Mouse (Mus musculus): ENCODE measurements around the gene 4930402F06Rik. TPM values are rescaled to one million over a fixed set of nuclear protein-coding genes. Genes with fewer than 3 reads are reported as not detected.

Gene 4930402F06Rik
- polyA plus RNA-seq, 1 experiment, result not detected

DNA sequence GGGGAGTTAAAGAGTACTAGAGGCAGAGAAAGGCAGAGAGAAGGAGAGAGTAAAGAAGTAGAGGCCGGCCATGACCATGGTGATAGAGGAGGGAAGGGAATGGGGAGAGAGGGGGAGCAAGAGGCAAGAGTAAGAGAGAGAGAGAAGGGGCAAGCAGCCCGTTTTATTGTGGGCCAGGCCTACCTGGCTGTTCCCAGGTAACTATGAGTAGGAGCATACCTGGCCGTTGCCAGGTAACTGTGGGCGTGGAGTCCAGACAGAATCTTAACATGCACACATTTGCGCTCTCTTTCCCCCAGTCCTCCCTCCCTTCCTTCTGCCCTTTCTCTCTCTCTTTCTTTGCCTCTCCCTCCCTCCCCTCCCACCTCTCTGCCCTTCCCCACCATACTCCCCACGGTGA, 10.3 kb upstream of the 4930402F06Rik start:
- Histone ChIP-seq H3K4me1 (ENCODE audit: control insufficient read depth, insufficient read depth, low read length) (no peaks in the 10 kb centered on the region), H3K9me3 (replicated peaks; ENCODE audit: control insufficient read depth, insufficient read depth, low read length, poor library complexity, severe bottlenecking) (no peaks in the 10 kb centered on the region), H3K9ac (ENCODE audit: low read depth, poor library complexity, severe bottlenecking) (no peak overlapping the region), H3K36me3 (ENCODE audit: control insufficient read depth, insufficient read depth, low read length, poor library complexity, severe bottlenecking) (0 out of 2 replicates have a peak, but pooled peaks cover 2% of the 10 kb centered on the region), H3K27me3 (ENCODE audit: control insufficient read depth, insufficient read depth, low read length, poor library complexity, severe bottlenecking) (no peaks in the 10 kb centered on the region), H3K27ac (ENCODE audit: insufficient read depth, low read length) (no peak overlapping the region), H3K4me3 (ENCODE audit: low read depth, low read length) (no peak overlapping the region)
- TF ChIP-seq CTCF (IDR thresholded peaks at IDR 0.05; ENCODE audit: low read depth, low read length) (no peak), POLR2A (IDR thresholded peaks at IDR 0.05; ENCODE audit: insufficient read depth, low read length) (no peak), EP300 (IDR thresholded peaks at IDR 0.05; ENCODE audit: insufficient read depth, low read depth, low read length) (no peak)

DNA sequence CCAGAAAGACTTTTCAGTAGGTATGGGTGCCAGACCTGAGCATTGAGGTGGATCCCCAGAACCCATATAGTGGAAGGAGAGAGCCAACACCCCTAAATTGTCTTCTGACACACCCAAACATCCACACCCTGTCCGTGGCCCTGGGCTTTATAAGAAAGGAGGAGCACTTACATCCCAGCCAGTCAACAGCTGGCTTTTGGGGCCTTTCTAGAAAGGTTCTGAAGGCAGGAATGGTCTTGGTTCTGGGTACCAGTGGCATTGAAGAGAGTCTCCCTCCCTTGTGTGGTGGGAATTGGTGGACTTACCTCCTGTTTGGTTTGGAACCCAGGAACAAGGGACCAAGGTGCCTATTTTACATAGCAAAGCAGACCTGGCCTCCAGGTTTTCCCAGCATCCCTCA, 9.6 kb upstream of the 4930402F06Rik start:
- TF ChIP-seq POLR2A (IDR thresholded peaks at IDR 0.05; ENCODE audit: insufficient read depth, low read length) (no peak), EP300 (IDR thresholded peaks at IDR 0.05; ENCODE audit: insufficient read depth, low read depth, low read length) (no peak), CTCF (IDR thresholded peaks at IDR 0.05; ENCODE audit: low read depth, low read length) (no peak)
- 0 out of 2 replicates have a peak, but pooled peaks cover 2% of the 10 kb centered on the region for H3K36me3 ChIP-seq (ENCODE audit: control insufficient read depth, insufficient read depth, low read length, poor library complexity, severe bottlenecking)
- H3K4me3 ChIP-seq (ENCODE audit: low read depth, low read length), result no peak overlapping the region
- no peaks in the 10 kb centered on the region for H3K4me1 ChIP-seq (ENCODE audit: control insufficient read depth, insufficient read depth, low read length)
- H3K27ac ChIP-seq (ENCODE audit: insufficient read depth, low read length), result no peak overlapping the region
- no peak overlapping the region for H3K9ac ChIP-seq (ENCODE audit: low read depth, poor library complexity, severe bottlenecking)
- no peaks in the 10 kb centered on the region for H3K27me3 ChIP-seq (ENCODE audit: control insufficient read depth, insufficient read depth, low read length, poor library complexity, severe bottlenecking)
- H3K9me3 ChIP-seq (replicated peaks; ENCODE audit: control insufficient read depth, insufficient read depth, low read length, poor library complexity, severe bottlenecking), result no peaks in the 10 kb centered on the region

DNA sequence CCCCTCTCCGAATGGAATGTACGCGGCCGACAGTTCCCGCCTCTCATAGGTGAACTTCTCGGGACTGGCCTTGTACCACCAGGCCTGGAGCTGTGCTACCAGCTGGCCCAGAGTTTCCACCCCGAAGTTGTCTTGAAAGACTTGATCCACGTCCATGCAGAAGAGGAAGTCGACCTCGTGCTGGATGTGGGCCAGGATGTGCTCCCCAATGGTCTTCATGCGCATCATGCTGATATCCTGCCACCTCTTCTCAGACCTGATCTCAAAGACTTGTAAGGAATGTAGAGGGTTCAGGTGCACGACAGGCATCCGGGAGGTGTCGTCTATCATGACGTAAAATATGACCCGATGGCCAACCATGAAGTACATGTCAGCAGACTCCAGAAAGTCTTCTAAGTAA, 5.4 kb upstream of the 4930402F06Rik start:
- no peaks in the 10 kb centered on the region for H3K4me1 ChIP-seq (ENCODE audit: control insufficient read depth, insufficient read depth, low read length)
- H3K9ac ChIP-seq (ENCODE audit: low read depth, poor library complexity, severe bottlenecking), result no peak overlapping the region
- H3K27ac ChIP-seq (ENCODE audit: insufficient read depth, low read length), result no peak overlapping the region
- no peaks in the 10 kb centered on the region for H3K27me3 ChIP-seq (ENCODE audit: control insufficient read depth, insufficient read depth, low read length, poor library complexity, severe bottlenecking)
- no peak for TF ChIP-seq EP300 (IDR thresholded peaks at IDR 0.05; ENCODE audit: insufficient read depth, low read depth, low read length)
- TF ChIP-seq CTCF (IDR thresholded peaks at IDR 0.05; ENCODE audit: low read depth, low read length), result no peak
- TF ChIP-seq POLR2A (IDR thresholded peaks at IDR 0.05; ENCODE audit: insufficient read depth, low read length), result no peak
- H3K36me3 ChIP-seq (ENCODE audit: control insufficient read depth, insufficient read depth, low read length, poor library complexity, severe bottlenecking), result no peaks in the 10 kb centered on the region
- H3K9me3 ChIP-seq (replicated peaks; ENCODE audit: control insufficient read depth, insufficient read depth, low read length, poor library complexity, severe bottlenecking), result no peaks in the 10 kb centered on the region
- H3K4me3 ChIP-seq (ENCODE audit: low read depth, low read length), result no peak overlapping the region

DNA sequence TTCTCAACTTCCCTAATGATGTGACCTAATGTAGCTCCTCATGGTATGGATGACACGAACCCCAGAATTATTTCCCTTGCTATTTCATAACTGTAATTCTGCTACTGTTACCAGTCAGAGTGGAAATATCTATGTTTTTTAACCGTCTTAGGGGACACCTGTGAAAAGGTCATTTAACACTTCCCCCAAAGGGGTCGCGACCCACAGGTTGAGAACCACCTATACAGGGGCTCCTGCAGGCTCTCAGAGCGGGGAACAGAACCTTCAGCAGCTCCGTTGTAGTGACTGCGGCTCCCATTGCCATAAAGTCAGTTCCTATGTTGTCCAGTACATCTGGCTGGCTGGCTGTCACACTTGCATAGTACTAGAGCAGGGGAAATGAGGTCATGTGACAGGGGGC, 3.8 kb upstream of the 4930402F06Rik start:
- Histone ChIP-seq H3K36me3 (ENCODE audit: control insufficient read depth, insufficient read depth, low read length, poor library complexity, severe bottlenecking) (no peaks in the 10 kb centered on the region), H3K9me3 (replicated peaks; ENCODE audit: control insufficient read depth, insufficient read depth, low read length, poor library complexity, severe bottlenecking) (no peaks in the 10 kb centered on the region), H3K4me1 (ENCODE audit: control insufficient read depth, insufficient read depth, low read length) (no peaks in the 10 kb centered on the region), H3K27me3 (ENCODE audit: control insufficient read depth, insufficient read depth, low read length, poor library complexity, severe bottlenecking) (no peaks in the 10 kb centered on the region), H3K27ac (ENCODE audit: insufficient read depth, low read length) (no peak overlapping the region), H3K9ac (ENCODE audit: low read depth, poor library complexity, severe bottlenecking) (no peak overlapping the region), H3K4me3 (ENCODE audit: low read depth, low read length) (no peak overlapping the region)
- TF ChIP-seq POLR2A (IDR thresholded peaks at IDR 0.05; ENCODE audit: insufficient read depth, low read length), result no peak
- TF ChIP-seq EP300 (IDR thresholded peaks at IDR 0.05; ENCODE audit: insufficient read depth, low read depth, low read length), result no peak
- no peak for TF ChIP-seq CTCF (IDR thresholded peaks at IDR 0.05; ENCODE audit: low read depth, low read length)

- H3K9ac ChIP-seq (ENCODE audit: low read depth, poor library complexity, severe bottlenecking), result no peak overlapping the region
- H3K36me3 ChIP-seq (ENCODE audit: control insufficient read depth, insufficient read depth, low read length, poor library complexity, severe bottlenecking), result no peaks in the 10 kb centered on the region
- H3K4me1 ChIP-seq (ENCODE audit: control insufficient read depth, insufficient read depth, low read length), result no peaks in the 10 kb centered on the region
- H3K4me3 ChIP-seq (ENCODE audit: low read depth, low read length), result no peak overlapping the region
- no peak for TF ChIP-seq CTCF (IDR thresholded peaks at IDR 0.05; ENCODE audit: low read depth, low read length)
- TF ChIP-seq POLR2A (IDR thresholded peaks at IDR 0.05; ENCODE audit: insufficient read depth, low read length), result no peak
- TF ChIP-seq EP300 (IDR thresholded peaks at IDR 0.05; ENCODE audit: insufficient read depth, low read depth, low read length), result no peak
- H3K9me3 ChIP-seq (replicated peaks; ENCODE audit: control insufficient read depth, insufficient read depth, low read length, poor library complexity, severe bottlenecking), result no peaks in the 10 kb centered on the region
- no peaks in the 10 kb centered on the region for H3K27me3 ChIP-seq (ENCODE audit: control insufficient read depth, insufficient read depth, low read length, poor library complexity, severe bottlenecking)
- H3K27ac ChIP-seq (ENCODE audit: insufficient read depth, low read length), result no peak overlapping the region
Observed at GRCm38 (mm10) chr2:35398184-35398828, 1.3 kb upstream of the 4930402F06Rik start.

DNA sequence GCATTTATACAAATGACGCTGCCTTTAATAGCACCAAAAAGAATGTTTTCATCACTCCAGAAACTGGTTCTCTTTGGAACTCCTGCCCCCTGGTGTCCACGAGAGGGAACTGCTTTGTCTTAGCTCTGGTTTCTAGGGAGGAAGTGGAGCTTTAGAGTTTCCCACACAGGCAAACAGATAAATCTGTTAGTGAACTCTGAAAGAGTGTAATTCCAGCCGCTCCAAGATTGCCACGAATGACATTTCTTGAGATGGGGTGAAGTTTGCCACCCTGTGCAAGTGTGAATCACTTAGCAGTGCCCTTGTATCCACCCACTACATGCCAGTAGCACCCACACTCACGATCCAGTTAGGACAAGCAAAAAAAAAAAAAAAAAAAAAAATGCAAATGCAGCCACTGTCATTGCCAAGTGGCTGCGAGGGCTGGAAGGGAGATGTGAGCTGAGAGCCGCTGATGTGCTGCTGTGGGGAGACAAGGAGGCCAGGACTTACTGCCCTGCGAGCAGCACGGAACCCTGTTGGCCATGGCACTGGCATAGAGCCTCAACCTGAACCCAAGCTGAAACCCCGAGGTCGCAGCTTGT, 707 bp upstream of the 4930402F06Rik start:
- no peak overlapping the region for H3K27ac ChIP-seq (ENCODE audit: insufficient read depth, low read length)
- no peak overlapping the region for H3K4me3 ChIP-seq (ENCODE audit: low read depth, low read length)
- no peak for TF ChIP-seq POLR2A (IDR thresholded peaks at IDR 0.05; ENCODE audit: insufficient read depth, low read length)
- no peak for TF ChIP-seq EP300 (IDR thresholded peaks at IDR 0.05; ENCODE audit: insufficient read depth, low read depth, low read length)
- TF ChIP-seq CTCF (IDR thresholded peaks at IDR 0.05; ENCODE audit: low read depth, low read length), result no peak
- no peaks in the 10 kb centered on the region for H3K9me3 ChIP-seq (replicated peaks; ENCODE audit: control insufficient read depth, insufficient read depth, low read length, poor library complexity, severe bottlenecking)
- H3K4me1 ChIP-seq (ENCODE audit: control insufficient read depth, insufficient read depth, low read length), result no peaks in the 10 kb centered on the region
- no peaks in the 10 kb centered on the region for H3K27me3 ChIP-seq (ENCODE audit: control insufficient read depth, insufficient read depth, low read length, poor library complexity, severe bottlenecking)
- no peak overlapping the region for H3K9ac ChIP-seq (ENCODE audit: low read depth, poor library complexity, severe bottlenecking)
- no peaks in the 10 kb centered on the region for H3K36me3 ChIP-seq (ENCODE audit: control insufficient read depth, insufficient read depth, low read length, poor library complexity, severe bottlenecking)

Data from ES-Bruce4 (cell line).